Mouse (Mus musculus): ENCODE measurements at regions not wholly inside any gene's neighbourhood (a gene's known extent, or its start where the extent isn't known, plus 50 kb on each side); places are given as distances from the start of the nearest gene placed in this dataset.

DNA sequence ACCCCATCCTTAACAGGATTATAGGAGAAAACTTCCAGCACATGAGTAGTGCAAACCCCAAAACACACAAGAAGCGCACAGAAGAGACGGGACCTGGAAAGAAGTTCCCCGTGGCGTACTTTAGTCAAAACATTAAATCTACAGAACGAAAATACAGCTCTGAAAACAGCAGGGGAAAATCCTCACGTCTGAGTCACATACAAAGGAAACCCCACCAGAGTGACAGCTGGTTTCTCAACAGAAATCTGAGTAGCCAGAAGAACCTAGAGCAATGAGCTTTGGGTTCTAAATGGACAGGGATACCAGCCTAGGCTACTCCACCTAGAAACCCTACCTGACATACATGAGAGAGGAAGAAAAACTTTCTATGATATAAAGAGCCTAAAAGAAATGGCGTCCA is 234.0 kb upstream of the Hs6st1 start:
- in situ Hi-C loops (cut with MboI) = no loop called here

DNA sequence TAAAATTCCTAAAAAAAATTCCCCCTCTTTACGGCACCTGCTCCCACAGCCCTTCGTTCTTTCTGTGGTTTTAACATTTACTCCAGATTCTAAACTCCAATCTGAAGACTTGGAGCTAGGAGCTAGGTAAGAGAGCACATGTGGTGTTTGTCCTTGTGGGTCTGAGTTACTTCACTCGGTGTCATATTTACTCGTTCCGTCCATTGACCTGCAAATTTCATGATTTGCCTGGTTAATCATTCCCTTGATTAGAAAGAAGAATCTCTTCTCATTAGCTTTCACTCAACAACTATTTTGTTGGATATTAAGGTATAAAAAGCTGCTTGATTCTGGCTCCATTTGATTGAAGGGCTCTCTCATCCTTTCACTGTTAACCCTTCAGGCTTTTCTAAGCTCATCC is 231.6 kb upstream of the Hs6st1 start:
- in situ Hi-C loops (cut with MboI) = no loop called here

DNA sequence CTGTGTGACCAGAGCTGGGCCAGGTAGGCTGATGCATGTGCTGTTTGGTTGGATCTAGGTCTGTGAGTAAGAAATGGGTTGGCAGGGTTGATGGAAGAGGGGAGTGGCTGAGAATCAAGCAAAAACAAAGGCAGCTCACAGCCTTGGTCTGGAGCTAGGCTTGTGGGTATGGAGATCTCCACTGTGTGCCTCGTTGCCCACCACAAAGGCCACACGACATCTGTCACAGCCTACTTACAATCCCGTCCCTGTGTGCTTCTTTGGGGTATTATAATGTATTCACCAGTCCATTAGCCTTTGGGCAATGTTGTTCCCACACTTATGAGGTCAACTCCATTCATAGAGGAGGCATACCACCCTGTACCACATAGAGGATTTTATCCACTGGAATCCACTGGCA is 229.6 kb upstream of the Hs6st1 start:
- in situ Hi-C loops (cut with MboI) = no loop called here

DNA sequence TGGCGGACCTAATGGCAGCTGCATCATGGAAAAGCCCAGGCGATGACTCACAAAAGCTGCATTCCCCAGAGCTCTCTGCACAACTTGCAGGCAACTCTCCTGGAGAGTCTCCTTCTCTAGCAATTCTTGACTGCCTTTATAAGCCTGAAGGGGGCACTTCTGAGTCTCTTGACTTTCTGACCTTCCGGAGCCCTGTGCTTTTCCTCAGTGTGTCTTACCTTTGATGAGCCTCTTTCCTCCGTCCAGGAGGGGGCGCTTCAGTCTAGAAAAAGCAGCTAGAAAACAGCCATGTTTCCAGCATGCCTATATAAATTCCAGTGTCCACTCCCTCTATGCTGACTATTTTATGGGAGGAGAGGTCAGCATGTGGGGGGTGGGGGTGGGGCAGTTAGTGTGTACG is 228.8 kb upstream of the Hs6st1 start:
- in situ Hi-C loops (cut with MboI) = no loop called here

DNA sequence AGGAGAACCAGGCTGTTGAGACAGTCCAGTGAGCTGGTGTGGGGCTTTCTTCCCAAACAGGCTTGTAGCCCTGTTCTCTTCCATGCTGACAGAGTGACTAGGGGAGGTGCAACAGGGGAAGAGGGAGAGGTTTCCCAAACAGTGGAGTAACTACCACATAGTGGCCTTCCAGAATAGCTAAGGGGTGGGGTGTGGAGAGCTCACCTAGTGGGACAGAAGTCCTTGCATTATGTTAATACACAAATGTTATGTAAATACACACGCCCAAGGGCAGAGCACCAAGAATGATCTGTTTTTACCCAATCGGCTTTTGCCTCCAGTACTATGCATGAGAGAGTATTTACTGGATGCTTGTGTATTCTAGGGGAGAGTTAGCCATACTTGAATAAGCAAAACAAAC is 226.6 kb upstream of the Hs6st1 start:
- in situ Hi-C loops (cut with MboI) = loop anchor here (10.0 kb wide), 1 partner anchor 223 kb away; the partner anchor contains the start of gene Hs6st1

DNA sequence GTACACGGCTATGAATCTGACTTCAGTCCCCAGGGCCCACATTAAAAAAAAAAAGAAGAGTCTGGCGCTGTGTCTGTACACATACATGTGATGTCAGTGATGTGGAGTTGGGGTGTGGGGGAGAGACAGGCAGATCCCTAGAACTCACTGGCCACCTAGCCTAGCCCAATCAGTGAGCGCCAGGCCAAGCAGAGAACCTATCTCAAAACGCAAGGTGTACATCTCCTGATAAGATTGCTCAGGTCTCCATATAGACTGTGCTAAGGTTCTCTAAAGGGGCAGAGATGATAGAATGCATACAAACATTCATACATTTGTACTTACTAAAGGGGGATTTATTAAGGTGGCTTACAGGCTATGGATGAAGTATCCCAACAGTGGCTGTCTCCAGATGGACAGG is 225.5 kb upstream of the Hs6st1 start:
- in situ Hi-C loops (cut with MboI) = loop anchor here (10.0 kb wide), 1 partner anchor 222 kb away; the partner anchor contains the start of gene Hs6st1

DNA sequence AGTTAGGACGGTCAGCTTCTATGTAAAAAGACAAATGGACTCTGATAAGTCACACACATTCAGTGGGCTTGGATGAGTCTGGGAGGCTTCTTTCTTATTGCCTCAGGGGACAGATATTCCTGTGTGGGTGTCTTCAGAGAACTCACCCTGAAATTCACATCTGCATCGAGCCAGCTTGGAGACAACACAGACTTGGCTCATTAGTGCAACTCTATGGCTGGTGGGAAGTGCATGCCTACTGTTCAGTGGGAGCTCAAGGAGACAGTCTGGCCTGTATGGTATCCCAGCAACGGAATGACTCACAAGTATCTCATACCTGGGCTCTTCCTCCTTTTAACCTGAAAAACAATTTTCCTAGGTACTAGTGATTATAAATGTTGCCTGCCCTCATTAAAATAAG is 224.6 kb upstream of the Hs6st1 start:
- in situ Hi-C loops (cut with MboI) = loop anchor here (10.0 kb wide), 1 partner anchor 221 kb away; the partner anchor contains the start of gene Hs6st1

DNA sequence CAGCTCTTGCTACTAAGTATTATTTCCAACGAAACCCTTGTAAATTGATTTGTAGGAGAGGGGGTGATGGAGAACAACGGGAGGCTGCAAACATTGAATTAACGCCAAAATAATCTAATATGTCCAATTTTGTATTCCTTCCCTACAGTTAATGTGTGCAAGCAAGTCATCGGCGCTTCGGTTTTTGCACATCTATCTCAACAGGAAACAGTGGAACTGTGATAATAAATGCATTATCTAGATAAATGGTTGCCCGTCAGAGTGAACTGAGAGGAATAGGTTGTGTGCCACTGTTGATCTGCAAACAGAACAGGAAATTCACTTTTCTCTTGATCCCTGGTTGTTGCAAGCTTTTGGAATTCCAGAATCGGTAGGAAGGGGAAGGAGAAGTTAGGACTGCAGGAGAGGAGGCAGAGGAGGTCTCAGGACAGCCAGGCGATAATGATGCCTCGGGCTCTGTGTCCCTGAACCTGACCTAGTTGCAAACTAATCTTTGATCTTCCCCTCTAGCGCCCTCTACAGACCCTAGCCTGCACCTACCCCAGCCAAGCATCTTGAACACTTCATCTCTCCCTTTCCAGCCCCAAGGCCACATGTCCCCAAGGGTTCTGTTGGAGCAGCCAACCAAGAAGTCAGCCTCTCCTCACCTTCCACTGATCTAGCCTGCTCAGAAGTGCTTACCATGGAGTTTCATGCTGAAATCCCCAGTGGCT is 221.8 kb upstream of the Hs6st1 start:
- in situ Hi-C loops (cut with MboI) = loop anchor here (10.0 kb wide), 1 partner anchor 218 kb away; the partner anchor contains the start of gene Hs6st1

- in situ Hi-C loops (cut with MboI) = loop anchor here (10.0 kb wide), 1 partner anchor 216 kb away; the partner anchor contains the start of gene Hs6st1
These were observed 219.8 kb upstream of the Hs6st1 start for GRCm38 (mm10) chr1:35848160-35848954.

GRCm38 (mm10) chr1:35849406-35850190 is 218.6 kb upstream of the Hs6st1 start:
- in situ Hi-C loops (cut with MboI) = loop anchor here (10.0 to 25.0 kb wide), 2 partner anchors 215 to 413 kb away; partner anchors contain the start of genes Hs6st1 and Neurl3

GRCm38 (mm10) chr1:35850191-35850545 is 218.0 kb upstream of the Hs6st1 start:
- in situ Hi-C loops (cut with MboI) = loop anchor here (25.0 kb wide), 1 partner anchor 412 kb away; the partner anchor contains the start of gene Neurl3

- in situ Hi-C loops (cut with MboI) = loop anchor here (25.0 kb wide), 1 partner anchor 412 kb away; the partner anchor contains the start of gene Neurl3
These were observed 217.6 kb upstream of the Hs6st1 start for GRCm38 (mm10) chr1:35850566-35851085.

DNA sequence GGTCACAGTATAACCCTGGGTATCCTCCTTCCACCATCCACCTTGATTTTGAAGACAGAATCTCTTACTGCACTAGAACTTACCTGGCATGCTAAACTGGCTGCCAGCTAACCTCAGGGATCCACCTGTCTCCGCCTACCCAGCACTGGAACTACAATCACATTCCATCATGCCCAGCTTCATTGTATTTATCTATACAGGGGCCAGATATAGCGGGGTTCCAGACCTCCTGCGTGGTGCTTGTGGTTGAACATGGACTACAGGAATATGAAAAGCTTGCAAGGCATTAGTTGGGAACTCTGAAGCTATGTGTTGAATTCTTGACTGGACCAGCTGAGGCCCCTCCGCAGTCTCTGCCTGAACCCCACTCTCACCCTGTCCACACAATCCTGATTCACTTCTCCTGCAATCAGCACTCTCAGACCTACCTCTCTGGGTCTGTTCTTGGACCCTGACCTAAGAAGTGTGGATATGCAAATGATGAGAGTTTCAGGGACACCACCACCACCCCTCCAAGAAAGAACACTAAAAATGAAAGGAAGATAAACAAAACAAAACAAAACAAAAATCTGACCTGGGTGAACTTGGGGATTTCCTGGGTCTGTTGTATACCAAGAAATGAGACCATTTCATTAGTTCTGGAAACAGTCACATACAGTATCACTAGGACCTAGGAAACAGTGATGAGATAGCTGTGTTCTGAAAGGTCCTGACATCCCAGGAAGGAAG is 216.4 kb upstream of the Hs6st1 start:
- in situ Hi-C loops (cut with MboI) = loop anchor here (25.0 kb wide), 1 partner anchor 410 kb away; the partner anchor contains the start of gene Neurl3

GRCm38 (mm10) chr1:35853018-35853417 is 215.2 kb upstream of the Hs6st1 start:
- in situ Hi-C loops (cut with MboI) = loop anchor here (25.0 kb wide), 1 partner anchor 409 kb away; the partner anchor contains the start of gene Neurl3

DNA sequence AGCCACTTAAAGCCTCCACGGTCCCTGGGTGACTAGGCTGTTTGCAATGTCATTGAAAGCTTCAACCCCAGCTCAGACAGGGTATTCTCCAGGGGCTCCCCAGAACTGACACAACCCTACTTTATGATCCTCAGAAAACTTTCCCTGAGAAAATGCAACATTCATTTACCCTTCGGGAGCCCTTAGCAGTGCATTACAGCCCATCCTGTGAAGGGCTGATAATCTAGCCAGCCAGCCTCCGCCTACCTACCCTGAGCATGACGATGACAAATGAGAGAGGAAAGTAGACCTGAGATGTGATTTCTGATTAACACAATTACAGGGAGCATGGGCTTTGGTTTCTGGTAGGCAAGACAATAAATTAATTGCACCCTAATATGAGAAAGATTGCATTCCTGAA is 212.6 kb upstream of the Hs6st1 start:
- in situ Hi-C loops (cut with MboI) = loop anchor here (25.0 kb wide), 1 partner anchor 407 kb away; the partner anchor contains the start of gene Neurl3

DNA sequence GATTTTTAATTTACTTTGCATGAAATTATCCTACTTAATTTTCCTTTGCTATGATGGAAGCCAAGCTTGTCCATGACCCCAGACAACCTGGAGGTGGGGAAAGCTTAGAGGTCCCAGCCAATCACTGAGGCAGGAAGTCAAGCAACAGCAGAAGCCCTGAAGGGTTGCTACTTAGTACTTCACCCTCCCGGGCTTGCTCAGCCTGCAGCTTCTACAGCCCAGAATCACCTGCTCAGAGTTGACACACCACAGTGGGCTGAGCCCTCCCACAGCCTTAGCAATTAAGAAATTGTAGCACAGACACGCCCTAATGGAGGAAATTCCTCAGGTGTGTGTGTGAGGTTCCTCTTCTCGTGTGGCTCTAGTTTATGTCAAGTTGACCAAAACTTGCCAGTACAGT is 209.9 kb upstream of the Hs6st1 start:
- in situ Hi-C loops (cut with MboI) = loop anchor here (25.0 kb wide), 1 partner anchor 404 kb away; the partner anchor contains the start of gene Neurl3

DNA sequence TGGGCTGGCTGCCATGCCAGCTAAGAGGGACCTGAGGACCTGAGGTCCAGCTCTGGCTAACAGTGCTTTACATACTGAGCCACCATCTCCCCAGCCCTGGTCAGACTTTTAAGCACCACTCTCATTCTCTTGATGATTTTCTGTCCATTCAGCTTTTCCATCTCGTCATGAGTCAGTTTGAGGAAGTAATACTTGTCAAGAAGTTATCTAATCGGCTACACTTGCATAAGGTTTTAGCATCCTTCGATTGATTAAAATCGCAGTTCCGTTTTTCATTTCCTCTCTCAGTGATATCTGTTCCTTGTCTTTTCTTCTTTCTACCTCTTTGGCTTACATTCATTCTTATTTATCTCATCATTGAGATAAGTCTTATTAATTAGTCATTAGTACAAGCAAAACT is 207.4 kb upstream of the Hs6st1 start:
- in situ Hi-C loops (cut with MboI) = loop anchor here (25.0 kb wide), 1 partner anchor 402 kb away; the partner anchor contains the start of gene Neurl3

DNA sequence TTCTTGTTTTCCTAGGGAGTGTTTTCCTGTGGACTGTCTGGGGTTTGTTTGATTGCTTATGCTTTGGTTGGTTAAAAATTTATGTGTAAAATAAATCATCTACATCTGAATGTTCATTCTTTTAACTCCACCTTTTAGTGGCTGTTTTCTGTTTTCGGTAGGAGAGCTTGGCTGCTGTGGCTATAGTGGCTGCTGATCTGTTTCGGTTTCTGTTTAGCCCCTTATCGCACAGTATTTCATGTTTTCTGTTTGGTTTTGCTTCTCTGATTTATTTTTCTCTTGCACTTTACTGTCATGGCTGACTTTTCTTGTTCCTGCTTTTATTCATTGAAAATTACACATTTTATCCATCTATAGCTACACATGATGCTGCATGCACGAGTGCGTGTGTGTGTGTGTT is 206.0 kb upstream of the Hs6st1 start:
- in situ Hi-C loops (cut with MboI) = loop anchor here (25.0 kb wide), 1 partner anchor 400 kb away; the partner anchor contains the start of gene Neurl3

DNA sequence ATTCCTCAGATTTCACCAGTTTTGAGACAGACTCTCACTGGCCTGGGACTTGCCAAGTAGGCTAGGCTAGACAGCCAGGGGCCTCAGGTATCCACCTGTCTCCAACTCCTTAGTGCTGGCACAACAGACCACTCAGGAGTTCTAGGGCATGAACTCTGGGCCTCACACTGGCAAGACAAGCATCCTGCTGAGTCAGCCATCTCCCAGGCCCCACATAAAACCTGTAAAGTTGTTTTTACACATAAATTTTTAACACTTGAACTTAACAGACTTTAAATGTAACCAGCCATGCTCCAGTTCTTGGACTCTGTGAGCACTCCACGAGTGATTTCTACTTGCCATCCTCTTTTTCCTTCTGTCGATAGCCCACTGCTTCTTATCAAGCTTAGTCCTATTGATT is 205.5 kb upstream of the Hs6st1 start:
- in situ Hi-C loops (cut with MboI) = loop anchor here (25.0 kb wide), 1 partner anchor 400 kb away; the partner anchor contains the start of gene Neurl3

GRCm38 (mm10) chr1:35864246-35864645 is 204.0 kb upstream of the Hs6st1 start:
- in situ Hi-C loops (cut with MboI) = loop anchor here (25.0 kb wide), 1 partner anchor 398 kb away; the partner anchor contains the start of gene Neurl3
